Mouse (Mus musculus) G1E (cell line): ENCODE data around the gene Ppp1r9a.

Experiments used
- CTCF ChIP-seq: IDR thresholded peaks from 2 replicates; pipeline ENCODE4 v1.5.1; 2012; ENCODE audit warnings: low read depth, low read length, inconsistent platforms, mixed read lengths
- GATA1 ChIP-seq: IDR thresholded peaks from 2 replicates; pipeline ENCODE4 v1.6.1; 2012; ENCODE audit warnings: borderline replicate concordance, low read length, inconsistent platforms, mixed read lengths
- GATA2 ChIP-seq: IDR thresholded peaks from 2 replicates; pipeline ENCODE4 v1.6.1; 2012; ENCODE audit warnings: low read depth, low read length, inconsistent platforms, borderline replicate concordance
- POLR2AphosphoS5 ChIP-seq: IDR thresholded peaks from 2 replicates; pipeline ENCODE4 v1.6.1; 2012; ENCODE audit warnings: low read depth, low read length, inconsistent platforms; ENCODE audit not compliant: insufficient replicate concordance
- TAL1 ChIP-seq: conservative IDR thresholded peaks from 2 replicates; pipeline ENCODE4 v1.6.1; 2012; ENCODE audit warnings: low read depth, low read length, inconsistent platforms, mixed read lengths

- TF ChIP-seq CTCF (no peak), GATA1 (no peak), GATA2 (no peak), POLR2AphosphoS5 (no peak), TAL1 (no peak)
Observed at GRCm38 (mm10) chr6:5136046-5136445, 233.3 kb downstream of the Ppp1r9a start.
